Mouse (Mus musculus): ENCODE measurements at regions not wholly inside any gene's neighbourhood (a gene's known extent, or its start where the extent isn't known, plus 50 kb on each side); places are given as distances from the start of the nearest gene placed in this dataset.
A peak's percentile ranks its signal among the peaks of the same experiment; 100 is the strongest.

GRCm38 (mm10) chr19:48090393-48090792, 115.4 kb upstream of the Sorcs3 start:
- DNase-seq: peak in 1 of 2 experiments; percentile 2

- no peak for DNase-seq
These were observed 108.5 kb upstream of the Sorcs3 start for GRCm38 (mm10) chr19:48097363-48097762.

- DNase-seq: no peak
These were observed 107.8 kb upstream of the Sorcs3 start for GRCm38 (mm10) chr19:48097942-48098596.

GRCm38 (mm10) chr19:48100991-48101390, 104.8 kb upstream of the Sorcs3 start:
- no peak for DNase-seq

- DNase-seq: no peak
These were observed 90.7 kb upstream of the Sorcs3 start for GRCm38 (mm10) chr19:48115155-48115554.

GRCm38 (mm10) chr19:48115728-48116127, 90.1 kb upstream of the Sorcs3 start:
- DNase-seq: no peak

GRCm38 (mm10) chr19:48116689-48117088, 89.1 kb upstream of the Sorcs3 start:
- no peak for DNase-seq

GRCm38 (mm10) chr19:48117646-48118045, 88.2 kb upstream of the Sorcs3 start:
- DNase-seq: no peak

- no peak for DNase-seq
These were observed 83.5 kb upstream of the Sorcs3 start for GRCm38 (mm10) chr19:48122281-48122680.

- DNase-seq: no peak
These were observed 82.0 kb upstream of the Sorcs3 start for GRCm38 (mm10) chr19:48123777-48124176.

- DNase-seq: no peak
These were observed 80.1 kb upstream of the Sorcs3 start for GRCm38 (mm10) chr19:48125731-48126130.

GRCm38 (mm10) chr19:48128089-48128488, 77.7 kb upstream of the Sorcs3 start:
- no peak for DNase-seq

- DNase-seq: no peak
These were observed 69.6 kb upstream of the Sorcs3 start for GRCm38 (mm10) chr19:48136231-48136630.

- DNase-seq: no peak
These were observed 61.7 kb upstream of the Sorcs3 start for GRCm38 (mm10) chr19:48144129-48144528.

All from spleen, adult 18-20 months (tissue).